Mouse (Mus musculus) liver, embryonic 14.5 days (tissue): Measurements from ENCODE around the gene Bcdin3d. TPM values are rescaled to one million over a fixed set of nuclear protein-coding genes. Genes with fewer than 3 reads are reported as not detected.
A peak's percentile ranks its signal among the peaks of the same experiment; 100 is the strongest.

Source experiments
- ATAC-seq: fragments of 200-750 bp; cut with Nextera tagmentation; 2 replicates; pipeline ENCODE4 v1.8.0; 2017; ENCODE audit warnings: moderate number of reproducible peaks, mild to moderate bottlenecking, moderate library complexity; ENCODE audit not compliant: insufficient read depth
- DNase-seq, 3 experiments: peaks; one replicate each; pipeline ENCODE4 v3.0.0-alpha.2; 2012 to 2013; ENCODE audit warnings: low read depth in 3 of 3, low spot score in 3 of 3
- H3K27ac ChIP-seq: fragments of 300-500 bp; sonication (generic); 2 replicates; pipeline ENCODE4 v1.5.1; 2014; ENCODE audit warnings: moderate library complexity, mild to moderate bottlenecking, control low read depth, inconsistent platforms
- H3K27me3 ChIP-seq: fragments of 300-500 bp; sonication (generic); 2 replicates; pipeline ENCODE4 v1.6.1; 2014; ENCODE audit warnings: mild to moderate bottlenecking, low read length, moderate library complexity; ENCODE audit not compliant: control insufficient read depth, insufficient read depth
- H3K36me3 ChIP-seq: fragments of 300-500 bp; sonication (generic); replicated peaks from 2 replicates; pipeline ENCODE4 v1.6.1; 2014; ENCODE audit warnings: low read depth; ENCODE audit not compliant: control insufficient read depth, insufficient read depth
- H3K4me1 ChIP-seq, 2 experiments: fragments of 200-500 bp in 1 of 2; fragments of 300-500 bp in 1 of 2; sonication (generic) in 1 of 2; replicated peaks; 2 replicates each; pipeline ENCODE4 v1.6.1; 2012 to 2014; ENCODE audit warnings: antibody characterized with exemption in 1 of 2, inconsistent platforms in 1 of 2, low read length in 1 of 2; ENCODE audit not compliant: control insufficient read depth in 2 of 2, insufficient read depth in 2 of 2
- H3K4me2 ChIP-seq: fragments of 300-500 bp; sonication (generic); 2 replicates; pipeline ENCODE4 v1.6.1; 2014; ENCODE audit warnings: low read depth, mild to moderate bottlenecking, control low read depth, moderate library complexity
- H3K4me3 ChIP-seq, 2 experiments: fragments of 200-500 bp in 1 of 2; fragments of 300-500 bp in 1 of 2; sonication (generic) in 1 of 2; 2 replicates each; pipeline ENCODE4 v1.5.1; 2012 to 2014; ENCODE audit warnings: low read depth in 2 of 2, low read length in 2 of 2, mild to moderate bottlenecking in 2 of 2, control low read depth in 1 of 2, inconsistent platforms in 1 of 2, moderate library complexity in 1 of 2; ENCODE audit not compliant: insufficient read depth in 1 of 2
- H3K9ac ChIP-seq: fragments of 300-500 bp; sonication (generic); replicated peaks from 2 replicates; pipeline ENCODE4 v1.6.1; 2014; ENCODE audit warnings: mild to moderate bottlenecking, control low read depth, moderate library complexity
- H3K9me3 ChIP-seq: fragments of 300-500 bp; sonication (generic); 2 replicates; pipeline ENCODE4 v1.6.1; 2016; ENCODE audit warnings: low read length, mixed read lengths; ENCODE audit not compliant: control insufficient read depth
- CTCF ChIP-seq: IDR thresholded peaks from 2 replicates; pipeline ENCODE4 v1.5.1; 2016; ENCODE audit warnings: antibody characterized with exemption, low read depth, control low read depth
- EP300 ChIP-seq: IDR thresholded peaks from 2 replicates; pipeline ENCODE4 v1.6.1; 2016; ENCODE audit warnings: antibody characterized with exemption, low read depth
- WGBS: fragments of 180-500 bp; shearing (Covaris S2); extraction: QIAGEN DNeasy Blood & Tissue Kit; methylation state at CpG from one replicate; pipeline ENCODE4 v1.1.7; 2014; ENCODE audit not compliant: insufficient replicate concordance; 5-methylcytosine and 5-hydroxymethylcytosine counted together
- polyA plus RNA-seq, 2 experiments: library from polyadenylated mRNA; depleted of rRNA in 1 of 2; stranded (reverse) in 1 of 2; unstranded in 1 of 2; fragments of >200 nt; fragmentation: Nextera tagmentation in 1 of 2; extraction: Ambion mirVana in 1 of 2; gene quantifications; 2 replicates each; pipeline versions ENCODE4 v1.2.1 to v1.2.3; 2012 to 2014

The Bcdin3d gene
- polyA plus RNA-seq, 2 experiments, result 3.3 to 5.0 TPM

- H3K9me3 ChIP-seq, result no peaks in the 10 kb centered on the region
- H3K4me3 ChIP-seq, result peak overlapping the region; percentile 78 to 81
- H3K4me2 ChIP-seq, result peak overlapping the region; percentile 85
- 1% methylated on average over 38 of the region's 38 CpGs for WGBS
- ATAC-seq (peak; percentile 58), DNase-seq (no peak)
- H3K4me1 ChIP-seq, result peaks cover 0 to 13% of the 10 kb centered on the region in 2 experiments; a peak in 2 of 4 replicates
- H3K27ac ChIP-seq, result peak overlapping the region; percentile 35
- no peaks in the 10 kb centered on the region for H3K36me3 ChIP-seq
- peak overlapping the region; percentile 76 for H3K9ac ChIP-seq
- no peak for TF ChIP-seq EP300
- no peak for TF ChIP-seq CTCF
- H3K27me3 ChIP-seq, result no peaks in the 10 kb centered on the region
Observed at GRCm38 (mm10) chr15:99473801-99474575, 542 bp downstream of the Bcdin3d start.

DNA sequence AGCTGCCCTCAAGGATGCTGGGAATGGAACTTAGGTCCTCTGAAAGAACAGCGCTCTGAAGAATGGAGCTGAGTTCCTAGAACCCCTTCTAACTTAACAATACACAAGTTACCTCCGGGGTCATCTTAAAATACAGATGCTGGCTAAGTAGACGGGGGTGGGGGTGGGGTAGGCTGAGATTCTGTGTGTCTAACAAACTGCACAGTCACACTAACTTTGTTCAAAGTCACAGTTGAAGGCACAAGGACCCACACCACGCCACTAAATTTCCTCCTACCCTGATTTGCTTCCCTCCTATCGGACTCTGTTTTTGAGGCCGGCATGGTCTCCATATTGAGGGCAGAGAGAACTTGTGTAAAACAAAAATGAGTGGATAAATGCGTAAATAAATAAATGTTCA lies 1.6 kb downstream of the Bcdin3d start:
- no peak overlapping the region for H3K4me2 ChIP-seq
- H3K9ac ChIP-seq, result no peak overlapping the region
- 56% methylated on average over 7 of the region's 7 CpGs for WGBS
- H3K9me3 ChIP-seq, result no peaks in the 10 kb centered on the region
- no peak overlapping the region for H3K4me3 ChIP-seq
- H3K27me3 ChIP-seq, result no peaks in the 10 kb centered on the region
- ATAC-seq, result no peak
- TF ChIP-seq CTCF, result no peak
- TF ChIP-seq EP300, result no peak
- H3K4me1 ChIP-seq, result peaks cover 0 to 13% of the 10 kb centered on the region in 2 experiments; a peak in 2 of 4 replicates
- DNase-seq, result no peak
- H3K27ac ChIP-seq, result no peak overlapping the region
- H3K36me3 ChIP-seq, result no peaks in the 10 kb centered on the region

GRCm38 (mm10) chr15:99471677-99472063 lies 2.9 kb downstream of the Bcdin3d start:
- Histone ChIP-seq H3K4me3 (no peak overlapping the region), H3K4me2 (no peak overlapping the region), H3K9me3 (no peaks in the 10 kb centered on the region), H3K27ac (no peak overlapping the region), H3K27me3 (no peaks in the 10 kb centered on the region), H3K36me3 (no peaks in the 10 kb centered on the region), H3K9ac (no peak overlapping the region), H3K4me1 (peaks cover 0 to 13% of the 10 kb centered on the region in 2 experiments; a peak in 2 of 4 replicates)
- TF ChIP-seq CTCF (no peak), EP300 (no peak)
- 58% methylated on average over 14 of the region's 14 CpGs for WGBS
- ATAC-seq (no peak), DNase-seq (no peak)

GRCm38 (mm10) chr15:99470971-99471676 lies 3.4 kb downstream of the Bcdin3d start:
- H3K4me3 ChIP-seq, result no peak overlapping the region
- no peaks in the 10 kb centered on the region for H3K36me3 ChIP-seq
- DNase-seq (no peak), ATAC-seq (no peak)
- no peaks in the 10 kb centered on the region for H3K9me3 ChIP-seq
- WGBS, result 53% methylated on average over 17 of the region's 17 CpGs
- peaks cover 0 to 13% of the 10 kb centered on the region in 2 experiments; a peak in 2 of 4 replicates for H3K4me1 ChIP-seq
- no peak overlapping the region for H3K27ac ChIP-seq
- TF ChIP-seq CTCF (peak; percentile 76), EP300 (no peak)
- H3K4me2 ChIP-seq, result no peak overlapping the region
- H3K27me3 ChIP-seq, result no peaks in the 10 kb centered on the region
- H3K9ac ChIP-seq, result no peak overlapping the region

DNA sequence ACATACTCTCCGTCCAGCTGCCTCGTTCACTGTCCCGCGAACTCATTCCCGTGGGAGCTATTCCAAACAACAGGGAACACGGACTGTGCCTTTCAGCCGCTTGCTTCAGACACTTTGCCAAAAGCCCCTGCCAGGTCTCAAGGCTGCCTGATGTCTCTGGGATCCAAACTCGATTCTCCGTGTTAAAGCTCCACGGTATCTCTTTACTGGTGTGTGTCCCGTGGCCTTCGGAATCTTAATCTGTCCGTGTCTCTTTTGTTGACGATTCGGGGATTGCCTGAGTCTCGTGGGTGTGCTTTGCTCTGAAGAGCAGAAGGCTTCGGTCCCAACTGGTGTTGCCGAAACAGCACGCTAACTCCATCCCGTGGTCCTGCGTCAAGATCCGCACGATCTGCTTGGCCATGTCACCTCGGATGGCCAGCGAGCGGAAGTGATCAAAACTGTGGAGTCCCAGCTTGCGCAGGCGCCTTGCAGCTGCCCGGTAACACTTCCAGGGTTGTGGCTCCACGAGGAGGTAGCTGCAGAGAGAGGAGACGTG lies 4.2 kb downstream of the Bcdin3d start:
- TF ChIP-seq EP300 (no peak), CTCF (no peak)
- no peak for DNase-seq
- H3K9ac ChIP-seq, result no peak overlapping the region
- H3K4me1 ChIP-seq, result peaks cover 0 to 13% of the 10 kb centered on the region in 2 experiments; a peak in 2 of 4 replicates
- no peaks in the 10 kb centered on the region for H3K9me3 ChIP-seq
- H3K4me3 ChIP-seq, result no peak overlapping the region
- no peaks in the 10 kb centered on the region for H3K36me3 ChIP-seq
- no peak overlapping the region for H3K4me2 ChIP-seq
- 89% methylated on average over 31 of the region's 31 CpGs for WGBS
- no peak overlapping the region for H3K27ac ChIP-seq
- no peaks in the 10 kb centered on the region for H3K27me3 ChIP-seq
- ATAC-seq, result no peak
